ENCODE assay signal across 18 mouse cellular contexts in genomic region chr12:40694082-40694721, GRCm38 (mm10).
DNase-seq lines count a peak whose midpoint lies in the region; ATAC-seq and TF ChIP-seq lines count a peak whose summit lies in the region.
"Had no signal": no experiment of that assay in that cellular context is flagged by ENCODE, and none has a peak within 500 bp of the region (broad histone marks: within the 10 kb centered on the region; RNA-seq: fewer than 3 reads in every experiment).

No protein-coding gene starts in this region.

- 0 out of 2 replicates have a peak, but pooled peaks have one; percentile 13 for TF ChIP-seq CTCF in lung, embryonic 14.5 days (IDR thresholded peaks at IDR 0.05; ENCODE audit: low read depth)
- TF ChIP-seq CTCF in brain, embryonic 14.5 days (IDR thresholded peaks at IDR 0.05; ENCODE audit: borderline replicate concordance, extremely low read depth, insufficient read depth, insufficient read length): no peak
- 0 out of 2 replicates have a peak, but pooled peaks have one; percentile 15 for TF ChIP-seq CTCF in intestine, postnatal 0 days (IDR thresholded peaks at IDR 0.05; ENCODE audit: low read depth)

- H3K4me1 ChIP-seq in lung, embryonic 14.5 days (ENCODE audit: insufficient read depth): 0 out of 2 replicates have a peak, but pooled peaks cover 5% of the 10 kb centered on the region
- H3K4me1 ChIP-seq in intestine, postnatal 0 days (replicated peaks; ENCODE audit: control insufficient read depth, insufficient read depth, low read length): no peaks in the 10 kb centered on the region

- H3K9ac ChIP-seq in lung, embryonic 14.5 days: no peak overlapping the region
- no peak overlapping the region for H3K9ac ChIP-seq in intestine, postnatal 0 days (ENCODE audit: low read depth, low read length)
- H3K9ac ChIP-seq: forebrain, postnatal 0 days; heart, embryonic 15.5 days had no signal

- H3K4me3 ChIP-seq in lung, embryonic 14.5 days (ENCODE audit: low read depth, low read length): no peak overlapping the region
- H3K4me3 ChIP-seq in intestine, postnatal 0 days (ENCODE audit: low read depth, low read length): no peak overlapping the region
- H3K4me3 ChIP-seq: heart, embryonic 15.5 days had no signal

- no peaks in the 10 kb centered on the region for H3K27me3 ChIP-seq in lung, embryonic 14.5 days (ENCODE audit: insufficient read depth, low read length)
- H3K27me3 ChIP-seq in intestine, postnatal 0 days (replicated peaks; ENCODE audit: control insufficient read depth, insufficient read depth, low read length): no peaks in the 10 kb centered on the region
- H3K27me3 ChIP-seq: heart, embryonic 15.5 days had no signal

- H3K4me2 ChIP-seq in lung, embryonic 14.5 days: no peak overlapping the region
- H3K4me2 ChIP-seq in intestine, postnatal 0 days (replicated peaks; ENCODE audit: low read depth): no peak overlapping the region
- H3K4me2 ChIP-seq: heart, embryonic 15.5 days had no signal

- H3K36me3 ChIP-seq in lung, embryonic 14.5 days (ENCODE audit: insufficient read depth): no peaks in the 10 kb centered on the region; the same call in 1 of the 2 replicates
- H3K36me3 ChIP-seq in intestine, postnatal 0 days (ENCODE audit: control insufficient read depth, insufficient read depth): no peaks in the 10 kb centered on the region
- H3K36me3 ChIP-seq: G1E; heart, embryonic 15.5 days had no signal

- no peak for TF ChIP-seq POLR2A in brain, embryonic 14.5 days (IDR thresholded peaks at IDR 0.05; ENCODE audit: borderline replicate concordance, extremely low read depth, insufficient read depth, insufficient read length, poor library complexity, severe bottlenecking)

- H3K27ac ChIP-seq in lung, embryonic 14.5 days (ENCODE audit: low read depth): peak overlapping the region; percentile 50
- H3K27ac ChIP-seq in intestine, postnatal 0 days (ENCODE audit: low read depth, low read length): no peak overlapping the region
- H3K27ac ChIP-seq: heart, embryonic 15.5 days had no signal

- WGBS in lung, embryonic 14.5 days: 29% methylated on average over 2 of the region's 2 CpGs
- WGBS in intestine, postnatal 0 days: 33% methylated on average over 2 of the region's 2 CpGs

- peak; percentile 83; the same call in 1 of the 2 replicates for ATAC-seq in lung, embryonic 14.5 days (ENCODE audit: insufficient read depth)
- no peak for ATAC-seq in intestine, postnatal 0 days
- ATAC-seq: forebrain, postnatal 0 days had no signal

- no peaks in the 10 kb centered on the region for H3K9me3 ChIP-seq in lung, embryonic 14.5 days (ENCODE audit: low read depth, low read length)
- H3K9me3 ChIP-seq in intestine, postnatal 0 days (ENCODE audit: control insufficient read depth): no peaks in the 10 kb centered on the region
- H3K9me3 ChIP-seq: G1E; heart, embryonic 15.5 days had no signal

- peak; percentile 50 for DNase-seq in heart, adult 11 months
- DNase-seq in heart, adult 9 months (ENCODE audit: low spot score in 2 of 2): no peak
- DNase-seq in lung, embryonic 14.5 days: peak; percentile 65
- no peak for DNase-seq in lung, postnatal 14 days
- peak; percentile 59 for DNase-seq in brain, embryonic 14.5 days (ENCODE audit: low read depth)
- no peak for DNase-seq in cerebellum, postnatal 10 days
- no peak for DNase-seq in thymus, postnatal 4 days
- DNase-seq: adrenal gland, postnatal 25 days; cerebellum, adult 18-20 months; forebrain, postnatal 0 days; gastrocnemius, postnatal 14 days; kidney, adult 11 months; layer of hippocampus, adult 9-11 months; right cerebral cortex, postnatal 14 days; thymus, postnatal 14 days had no signal

Comparison
In these comparisons a context has a peak if more than half of its experiments do, and no peak if none do; other contexts are left out.
1. DNase-seq: peak in heart, adult 11 months (single experiment), lung, embryonic 14.5 days (single experiment) and brain, embryonic 14.5 days (single experiment); none in heart, adult 9 months (0 of 2), lung, postnatal 14 days (single experiment), cerebellum, postnatal 10 days (0 of 2) and thymus, postnatal 4 days (single experiment).